Mouse (Mus musculus): ENCODE results near the gene Dnase2b.

GRCm38 (mm10) chr3:146567366-146567765 lies 48.0 kb downstream of the Dnase2b start:
- no peak for TF ChIP-seq CTCF (IDR thresholded peaks at IDR 0.05; ENCODE audit: low read depth, low read length)
- no peak for TF ChIP-seq POLR2A (IDR thresholded peaks at IDR 0.05; ENCODE audit: extremely low read depth, insufficient read depth, low read length)

All from liver, adult 2 months (tissue).